Mouse (Mus musculus): ENCODE data around the gene Jun. TPM values are rescaled to one million over a fixed set of nuclear protein-coding genes. Genes with fewer than 3 reads are reported as not detected.

The Jun gene
- polyA plus RNA-seq (2016; fragmentation: Nextera tagmentation; extraction: Ambion mirVana): 70.7 and 86.0 TPM in 2 replicates

GRCm38 (mm10) chr4:95052025-95052899, at the start of gene Jun:
TSS of gene Jun (minus strand) at chr4:95052222.
- peak; percentile 95 for ATAC-seq (ENCODE audit: low FRiP score)
- H3K27ac ChIP-seq: peak within 1 kb of the TSS; percentile 97
- peak within 1 kb of the TSS; percentile 87 for H3K9ac ChIP-seq
- 1% methylated on average over 68 of the region's 68 CpGs for WGBS
- H3K4me2 ChIP-seq (replicated peaks): peak within 1 kb of the TSS; percentile 96
- peaks cover 24% of the 10 kb centered on the region for H3K4me1 ChIP-seq
- H3K36me3 ChIP-seq: no peaks in the 10 kb centered on the region
- no peaks in the 10 kb centered on the region for H3K27me3 ChIP-seq
- H3K9me3 ChIP-seq (replicated peaks): no peaks in the 10 kb centered on the region
- peak within 1 kb of the TSS; percentile 72 for H3K4me3 ChIP-seq

- peaks cover 16% of the 10 kb centered on the region for H3K4me1 ChIP-seq
- H3K9ac ChIP-seq: no peak overlapping the region
- no peak overlapping the region for H3K4me3 ChIP-seq
- no peaks in the 10 kb centered on the region for H3K27me3 ChIP-seq
- H3K36me3 ChIP-seq: no peaks in the 10 kb centered on the region
- no peak overlapping the region for H3K27ac ChIP-seq
- H3K4me2 ChIP-seq (replicated peaks): no peak overlapping the region
- ATAC-seq (ENCODE audit: low FRiP score): no peak
- H3K9me3 ChIP-seq (replicated peaks): 0 out of 2 replicates have a peak, but pooled peaks cover 3% of the 10 kb centered on the region
- 92% methylated on average over 7 of the region's 7 CpGs for WGBS
Observed at GRCm38 (mm10) chr4:95101684-95102083, 49.7 kb upstream of the Jun start.

- Histone ChIP-seq H3K9ac (no peak overlapping the region), H3K9me3 (replicated peaks) (0 out of 2 replicates have a peak, but pooled peaks cover 3% of the 10 kb centered on the region), H3K27me3 (no peaks in the 10 kb centered on the region), H3K27ac (no peak overlapping the region), H3K36me3 (no peaks in the 10 kb centered on the region), H3K4me2 (replicated peaks) (no peak overlapping the region), H3K4me1 (peaks cover 6% of the 10 kb centered on the region; the same call in 1 of the 2 replicates), H3K4me3 (no peak overlapping the region)
- ATAC-seq (ENCODE audit: low FRiP score): no peak
Observed at GRCm38 (mm10) chr4:95100694-95101093, 48.7 kb upstream of the Jun start.

- Histone ChIP-seq H3K36me3 (no peaks in the 10 kb centered on the region), H3K27ac (no peak overlapping the region), H3K9me3 (replicated peaks) (0 out of 2 replicates have a peak, but pooled peaks cover 3% of the 10 kb centered on the region), H3K4me1 (no peaks in the 10 kb centered on the region), H3K9ac (no peak overlapping the region), H3K4me3 (no peak overlapping the region), H3K27me3 (no peaks in the 10 kb centered on the region), H3K4me2 (replicated peaks) (no peak overlapping the region)
- WGBS: 80% methylated on average over 7 of the region's 7 CpGs
- ATAC-seq (ENCODE audit: low FRiP score): no peak
Observed at GRCm38 (mm10) chr4:95099373-95099772, 47.4 kb upstream of the Jun start.

GRCm38 (mm10) chr4:95098722-95099097, 46.7 kb upstream of the Jun start:
- Histone ChIP-seq H3K4me2 (replicated peaks) (no peak overlapping the region), H3K9me3 (replicated peaks) (0 out of 2 replicates have a peak, but pooled peaks cover 3% of the 10 kb centered on the region), H3K9ac (no peak overlapping the region), H3K36me3 (no peaks in the 10 kb centered on the region), H3K27me3 (no peaks in the 10 kb centered on the region), H3K4me3 (no peak overlapping the region), H3K4me1 (no peaks in the 10 kb centered on the region), H3K27ac (no peak overlapping the region)
- 64% methylated on average over 5 of the region's 5 CpGs for WGBS
- no peak for ATAC-seq (ENCODE audit: low FRiP score)

- Histone ChIP-seq H3K4me1 (no peaks in the 10 kb centered on the region), H3K9ac (no peak overlapping the region), H3K4me2 (replicated peaks) (no peak overlapping the region), H3K27ac (no peak overlapping the region), H3K9me3 (replicated peaks) (0 out of 2 replicates have a peak, but pooled peaks cover 3% of the 10 kb centered on the region), H3K4me3 (no peak overlapping the region), H3K27me3 (no peaks in the 10 kb centered on the region), H3K36me3 (no peaks in the 10 kb centered on the region)
- ATAC-seq (ENCODE audit: low FRiP score): no peak
- WGBS: 64% methylated on average over 10 of the region's 10 CpGs
Observed at GRCm38 (mm10) chr4:95097942-95098721, 46.1 kb upstream of the Jun start.

GRCm38 (mm10) chr4:95096731-95097130, 44.7 kb upstream of the Jun start:
- Histone ChIP-seq H3K27ac (no peak overlapping the region), H3K4me3 (no peak overlapping the region), H3K36me3 (no peaks in the 10 kb centered on the region), H3K27me3 (no peaks in the 10 kb centered on the region), H3K9ac (no peak overlapping the region), H3K4me2 (replicated peaks) (no peak overlapping the region), H3K4me1 (no peaks in the 10 kb centered on the region), H3K9me3 (replicated peaks) (0 out of 2 replicates have a peak, but pooled peaks cover 3% of the 10 kb centered on the region)
- no peak for ATAC-seq (ENCODE audit: low FRiP score)
- 74% methylated on average over 2 of the region's 2 CpGs for WGBS

- H3K9me3 ChIP-seq (replicated peaks): no peaks in the 10 kb centered on the region
- WGBS: 88% methylated on average over 6 of the region's 6 CpGs
- ATAC-seq (ENCODE audit: low FRiP score): no peak
- no peaks in the 10 kb centered on the region for H3K4me1 ChIP-seq
- no peak overlapping the region for H3K4me3 ChIP-seq
- no peaks in the 10 kb centered on the region for H3K36me3 ChIP-seq
- no peak overlapping the region for H3K9ac ChIP-seq
- no peaks in the 10 kb centered on the region for H3K27me3 ChIP-seq
- no peak overlapping the region for H3K4me2 ChIP-seq (replicated peaks)
- no peak overlapping the region for H3K27ac ChIP-seq
Observed at GRCm38 (mm10) chr4:95095911-95096310, 43.9 kb upstream of the Jun start.

GRCm38 (mm10) chr4:95095355-95095754, 43.3 kb upstream of the Jun start:
- no peak for ATAC-seq (ENCODE audit: low FRiP score)
- Histone ChIP-seq H3K4me3 (no peak overlapping the region), H3K9me3 (replicated peaks) (no peaks in the 10 kb centered on the region), H3K4me2 (replicated peaks) (no peak overlapping the region), H3K27me3 (no peaks in the 10 kb centered on the region), H3K9ac (no peak overlapping the region), H3K27ac (no peak overlapping the region), H3K4me1 (no peaks in the 10 kb centered on the region), H3K36me3 (no peaks in the 10 kb centered on the region)
- WGBS: 92% methylated on average over 6 of the region's 6 CpGs

GRCm38 (mm10) chr4:95094700-95095113, 42.7 kb upstream of the Jun start:
- 55% methylated on average over 4 of the region's 4 CpGs for WGBS
- Histone ChIP-seq H3K4me2 (replicated peaks) (no peak overlapping the region), H3K27me3 (no peaks in the 10 kb centered on the region), H3K27ac (no peak overlapping the region), H3K4me3 (no peak overlapping the region), H3K9me3 (replicated peaks) (no peaks in the 10 kb centered on the region), H3K9ac (no peak overlapping the region), H3K36me3 (no peaks in the 10 kb centered on the region), H3K4me1 (no peaks in the 10 kb centered on the region)
- ATAC-seq (ENCODE audit: low FRiP score): no peak

GRCm38 (mm10) chr4:95093615-95094014, 41.6 kb upstream of the Jun start:
- WGBS: 79% methylated on average over 6 of the region's 6 CpGs
- ATAC-seq (ENCODE audit: low FRiP score): no peak
- no peaks in the 10 kb centered on the region for H3K9me3 ChIP-seq (replicated peaks)

GRCm38 (mm10) chr4:95092516-95092915, 40.5 kb upstream of the Jun start:
- H3K9me3 ChIP-seq (replicated peaks): no peaks in the 10 kb centered on the region

More at GRCm38 (mm10) chr4:95093615-95094014, 41.6 kb upstream of the Jun start:
- H3K27ac ChIP-seq: no peak overlapping the region
- H3K27me3 ChIP-seq: no peaks in the 10 kb centered on the region
- H3K4me1 ChIP-seq: no peaks in the 10 kb centered on the region
- no peak overlapping the region for H3K4me2 ChIP-seq (replicated peaks)
- H3K4me3 ChIP-seq: no peak overlapping the region
- no peak overlapping the region for H3K9ac ChIP-seq
- no peaks in the 10 kb centered on the region for H3K36me3 ChIP-seq

More at GRCm38 (mm10) chr4:95092516-95092915, 40.5 kb upstream of the Jun start:
- no peak overlapping the region for H3K9ac ChIP-seq
- no peaks in the 10 kb centered on the region for H3K36me3 ChIP-seq
- 88% methylated on average over 4 of the region's 4 CpGs for WGBS
- H3K4me3 ChIP-seq: no peak overlapping the region
- no peaks in the 10 kb centered on the region for H3K27me3 ChIP-seq
- H3K27ac ChIP-seq: no peak overlapping the region
- no peak overlapping the region for H3K4me2 ChIP-seq (replicated peaks)
- H3K4me1 ChIP-seq: no peaks in the 10 kb centered on the region
- no peak for ATAC-seq (ENCODE audit: low FRiP score)
